13 mouse cellular contexts compared by ENCODE assay signal in genomic region chr5:84848765-84849164, GRCm38 (mm10).
DNase-seq lines count a peak whose midpoint lies in the region; ATAC-seq and TF ChIP-seq lines count a peak whose summit lies in the region.
"Had no signal": no experiment of that assay in that cellular context is flagged by ENCODE, and none has a peak within 500 bp of the region (broad histone marks: within the 10 kb centered on the region; RNA-seq: fewer than 3 reads in every experiment).

No protein-coding gene starts in this region.

- H3K36me3 ChIP-seq in forebrain, embryonic 12.5 days (replicated peaks): no peaks in the 10 kb centered on the region
- H3K36me3 ChIP-seq: heart, embryonic 13.5 days had no signal

- WGBS in forebrain, embryonic 12.5 days: 15% methylated on average over 2 of the region's 2 CpGs
- WGBS in olfactory bulb, adult 2 months: 21% methylated on average over 2 of the region's 2 CpGs

- peak; percentile 20 for DNase-seq in brain, embryonic 18.5 days (ENCODE audit: low read depth, low spot score)
- DNase-seq in left cerebral cortex, postnatal 36 days (ENCODE audit: low spot score in 2 of 2): peak; percentile 5 to 7
- DNase-seq in heart, adult 11 months: no peak
- DNase-seq in layer of hippocampus, adult 18-20 months (ENCODE audit: low spot score in 2 of 2): no peak
- DNase-seq in gastrocnemius, adult 2 months: no peak
- DNase-seq: cerebellum, adult 8-10 months; kidney, adult 8-10 months; spleen, adult 18-20 months; thymus, postnatal 25 days had no signal

- H3K4me2 ChIP-seq in forebrain, embryonic 12.5 days: no peak overlapping the region
- H3K4me2 ChIP-seq: heart, embryonic 13.5 days had no signal

- intact Hi-C loops in left cerebral cortex, postnatal 36 days (cut with DNase I): no loop called here
- intact Hi-C loops in gastrocnemius, adult 2 months (cut with DNase I): no loop called here

- peaks cover 9% of the 10 kb centered on the region for H3K4me1 ChIP-seq in forebrain, embryonic 12.5 days
- H3K4me1 ChIP-seq in olfactory bulb, adult 2 months (ENCODE audit: control insufficient read depth, insufficient read depth, low read length): no peaks in the 10 kb centered on the region
- H3K4me1 ChIP-seq: heart, embryonic 13.5 days had no signal

- no peaks in the 10 kb centered on the region for H3K27me3 ChIP-seq in forebrain, embryonic 12.5 days
- H3K27me3 ChIP-seq: heart, embryonic 13.5 days had no signal

- peak; percentile 93 for ATAC-seq in forebrain, embryonic 12.5 days (ENCODE audit: low FRiP score)

- TF ChIP-seq CTCF in olfactory bulb, adult 2 months (IDR thresholded peaks at IDR 0.05; ENCODE audit: insufficient read depth, low read depth, low read length): no peak
- no peak for TF ChIP-seq CTCF in gastrocnemius, adult 2 months (IDR thresholded peaks at IDR 0.05)

- H3K4me3 ChIP-seq in forebrain, embryonic 12.5 days (replicated peaks): no peak overlapping the region
- no peak overlapping the region for H3K4me3 ChIP-seq in olfactory bulb, adult 2 months (ENCODE audit: insufficient read depth, low read depth, low read length)
- H3K4me3 ChIP-seq in gastrocnemius, adult 2 months: no peak overlapping the region
- H3K4me3 ChIP-seq: erythroblast, embryonic 14.5 days; heart, embryonic 13.5 days had no signal

- H3K9me3 ChIP-seq in forebrain, embryonic 12.5 days: no peaks in the 10 kb centered on the region
- H3K9me3 ChIP-seq: heart, embryonic 13.5 days had no signal

- no peak for TF ChIP-seq POLR2A in olfactory bulb, adult 2 months (IDR thresholded peaks at IDR 0.05; ENCODE audit: insufficient read depth, low read depth, low read length)

- no peak overlapping the region for H3K9ac ChIP-seq in forebrain, embryonic 12.5 days
- H3K9ac ChIP-seq: heart, embryonic 13.5 days had no signal

- peak overlapping the region; percentile 86 for H3K27ac ChIP-seq in forebrain, embryonic 12.5 days
- H3K27ac ChIP-seq in olfactory bulb, adult 2 months (ENCODE audit: insufficient read depth, low read depth, low read length): 0 out of 2 replicates have a peak overlapping the region, but pooled peaks have one; percentile 37
- no peak overlapping the region for H3K27ac ChIP-seq in gastrocnemius, adult 2 months
- H3K27ac ChIP-seq: heart, embryonic 13.5 days had no signal

Comparison
In these comparisons a context has a peak if more than half of its experiments do, and no peak if none do; other contexts are left out.
1. DNase-seq: peak in brain, embryonic 18.5 days (single experiment) and left cerebral cortex, postnatal 36 days (2 of 2); none in heart, adult 11 months (single experiment), layer of hippocampus, adult 18-20 months (0 of 2) and gastrocnemius, adult 2 months (single experiment).